Mouse (Mus musculus) thymus, adult 2 months (tissue): ENCODE results near the gene Notch4.
A peak's percentile ranks its signal among the peaks of the same experiment; 100 is the strongest.

Source experiments
- CTCF ChIP-seq: fragments of 200-500 bp; IDR thresholded peaks from 2 replicates; pipeline ENCODE4 v1.5.1; 2012; ENCODE audit warnings: mild to moderate bottlenecking, control low read depth, low read length, moderate library complexity, borderline replicate concordance; ENCODE audit not compliant: control insufficient read depth, poor library complexity, insufficient read depth; ENCODE audit errors: extremely low read depth
- POLR2A ChIP-seq: fragments of 200-500 bp; IDR thresholded peaks from 2 replicates; pipeline ENCODE4 v1.6.1; 2012; ENCODE audit warnings: mild to moderate bottlenecking, low read length, control low read depth, moderate library complexity; ENCODE audit not compliant: control insufficient read depth, poor library complexity, insufficient read depth; ENCODE audit errors: extremely low read depth

DNA sequence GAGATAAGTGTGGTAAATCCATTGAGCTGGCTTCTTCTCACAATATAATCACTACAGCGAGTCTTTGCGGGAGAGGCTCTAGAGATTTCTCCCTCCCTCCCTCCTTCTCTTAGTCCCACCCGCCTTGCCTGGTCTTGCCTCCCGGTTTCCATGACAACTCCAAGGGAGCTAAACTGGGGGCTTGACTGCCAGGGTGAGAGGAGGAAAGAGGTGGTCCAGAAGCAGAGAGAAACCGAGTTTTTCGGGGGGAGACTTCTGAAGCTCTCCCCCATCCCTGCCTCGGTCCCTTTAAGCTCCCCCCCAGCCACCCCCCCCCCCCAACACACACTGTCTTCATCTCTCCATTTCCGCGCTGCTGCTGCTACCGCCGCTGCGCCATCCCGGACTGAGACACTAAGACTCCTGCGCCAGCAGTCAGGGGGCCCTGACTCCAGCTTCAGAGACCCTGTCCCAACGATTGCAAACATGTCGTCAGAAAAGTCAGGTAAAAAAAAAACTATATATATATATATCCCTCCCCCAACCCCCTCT lies 65.2 kb downstream of the Notch4 start, which contains the start of gene Prrt1:
- TF ChIP-seq POLR2A: peak; percentile 54; the same call in 1 of the 2 replicates
- no peak for TF ChIP-seq CTCF
